Mouse (Mus musculus) left cerebral cortex, postnatal 14 days (tissue): ENCODE data around the gene Apeh. TPM values are rescaled to one million over a fixed set of nuclear protein-coding genes. Genes with fewer than 3 reads are reported as not detected.

Experiments
- microRNA-seq, 2 experiments: library from miRNA; unstranded; fragments of <30 nt; microRNA quantifications; one replicate each; pipeline ENCODE4 v1.2.0; 2022
- total RNA-seq, 2 experiments: library from RNA; stranded (reverse); gene quantifications; 2 replicates each; pipeline ENCODE4 v1.2.3; 2021

Gene Apeh
- total RNA-seq, 2 experiments from 2014 or later, result 33.3 to 35.4 TPM

Small RNAs within 50 kb of the gene (microRNA-seq; reads per million reads assigned to microRNA genes)
- 0 reads per million in 2 experiments for gene Gm47303
- gene Mir7088, result 0 reads per million in 2 experiments

Other genes with a start within 250 kb of the Apeh start
- gene Rbm6, start 221.4 kb downstream of the Apeh start, total RNA-seq, result 10 to 100 TPM; 57.0 to 57.8 TPM
- 10 to 100 TPM; 21.2 to 21.9 TPM for gene Mon1a, start 206.5 kb downstream of the Apeh start, total RNA-seq
- 1 to 10 TPM; 1.2 to 1.7 TPM for gene Mst1r, start 187.7 kb downstream of the Apeh start, total RNA-seq
- gene Actl11, start 166.1 kb downstream of the Apeh start, total RNA-seq, result not detected
- gene Camkv, start 158.9 kb downstream of the Apeh start, total RNA-seq, result 100 to 1,000 TPM; 382 to 398 TPM
- 10 to 100 TPM in 1 of 2 experiments, 1 to 10 TPM in 1; 9.3 to 12.0 TPM for gene Traip, start 144.5 kb downstream of the Apeh start, total RNA-seq
- gene Uba7, start 119.1 kb downstream of the Apeh start, total RNA-seq, result 1 to 10 TPM; 3.6 to 4.2 TPM
- gene Gm20661, start 111.5 kb downstream of the Apeh start, total RNA-seq, result under 1 TPM in 1 of 2 experiments, not detected in 1; 0.79 TPM
- gene Inka1, start 108.7 kb downstream of the Apeh start, total RNA-seq, result 1 to 10 TPM; 2.7 to 3.1 TPM
- 1 to 10 TPM; 1.7 to 1.9 TPM for gene Cdhr4, start 102.1 kb downstream of the Apeh start, total RNA-seq
- gene Gm20662, start 98.3 kb downstream of the Apeh start, total RNA-seq, result 1 to 10 TPM; 2.1 to 3.2 TPM
- gene Ip6k1, start 92.1 kb downstream of the Apeh start, total RNA-seq, result 100 to 1,000 TPM; 175 to 179 TPM
- gene Gmppb, start 45.4 kb downstream of the Apeh start, total RNA-seq, result 10 to 100 TPM; 19.0 to 22.1 TPM
- 1 to 10 TPM; 1.5 to 2.0 TPM for gene Amigo3, start 41.4 kb downstream of the Apeh start, total RNA-seq
- gene Mst1, start 14.2 kb downstream of the Apeh start, total RNA-seq, result not detected
- 100 to 1,000 TPM in 1 of 2 experiments, 10 to 100 TPM in 1; 93.9 to 103 TPM for gene Rnf123, start 11.3 kb downstream of the Apeh start, total RNA-seq
- gene Bsn, start 95.8 kb upstream of the Apeh start, total RNA-seq, result 100 to 1,000 TPM; 223 to 244 TPM
- gene Dag1, start 169.4 kb upstream of the Apeh start, total RNA-seq, result 100 to 1,000 TPM; 122 to 125 TPM
- 100 to 1,000 TPM; 108 to 118 TPM for gene Nicn1, start 195.8 kb upstream of the Apeh start, total RNA-seq
- gene Amt, start 202.2 kb upstream of the Apeh start, total RNA-seq, result 10 to 100 TPM; 26.0 to 31.3 TPM
- gene Rhoa, start 211.5 kb upstream of the Apeh start, total RNA-seq, result 100 to 1,000 TPM; 185 to 197 TPM
- 10 to 100 TPM; 45.9 to 46.1 TPM for gene Tcta, start 211.6 kb upstream of the Apeh start, total RNA-seq
- 100 to 1,000 TPM in 1 of 2 experiments, 10 to 100 TPM in 1; 86.5 to 108 TPM for gene Gpx1, start 244.3 kb upstream of the Apeh start, total RNA-seq